Mouse (Mus musculus): ENCODE results near the gene Mbd4.

Gene Mbd4

DNA sequence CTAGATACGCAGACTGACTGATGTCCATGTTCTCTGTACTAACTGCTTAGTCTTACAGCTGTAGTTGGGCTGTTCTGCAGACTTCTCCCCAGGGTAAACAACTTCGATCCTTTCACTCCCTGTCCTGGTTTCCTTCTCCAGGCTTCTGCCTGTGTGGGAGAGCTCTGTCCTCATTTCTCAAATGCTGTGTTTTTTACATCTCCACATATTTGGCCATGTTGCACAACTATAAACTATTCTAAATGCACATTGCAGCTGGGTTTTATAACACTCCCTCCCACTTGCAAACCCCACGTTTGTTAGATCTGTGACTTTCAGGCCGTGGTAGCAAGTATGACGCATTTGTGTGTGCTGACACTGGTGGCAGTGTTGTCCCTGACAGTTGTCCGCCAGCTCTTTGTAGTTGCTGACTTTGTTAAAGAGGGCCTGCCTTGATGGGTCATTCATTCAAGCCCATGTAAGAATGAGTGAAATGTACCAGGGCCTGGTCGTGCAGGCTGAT is 10.2 kb upstream of the Mbd4 start:
- no peak for ATAC-seq (ENCODE audit: insufficient number of reproducible peaks, low FRiP score, low TSS enrichment)

DNA sequence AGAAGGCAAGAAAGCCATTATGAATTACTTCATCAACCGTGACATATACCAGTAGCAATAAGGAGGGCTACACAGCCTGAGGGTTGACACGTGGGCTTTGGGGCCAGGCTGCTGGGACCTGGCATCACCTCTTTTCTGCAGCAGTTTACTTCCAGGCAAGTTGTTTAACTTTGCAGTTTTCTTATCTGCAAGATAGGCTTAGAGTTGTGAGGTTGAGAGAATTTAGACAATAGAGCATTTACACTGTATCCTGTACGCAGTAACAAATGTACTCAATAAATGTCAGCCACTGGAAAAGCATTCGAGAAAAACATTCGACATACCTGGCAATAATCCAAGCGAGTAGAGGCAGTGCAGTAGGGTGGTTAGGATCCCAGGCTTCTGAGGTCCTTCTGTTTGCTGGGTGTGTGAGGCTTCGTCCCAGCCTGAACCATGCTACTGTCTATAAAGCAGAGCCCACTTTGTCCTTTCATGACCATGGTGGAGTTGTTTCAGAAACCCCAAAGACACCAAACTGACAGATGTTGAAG is 6.9 kb upstream of the Mbd4 start:
- ATAC-seq (ENCODE audit: insufficient number of reproducible peaks, low FRiP score, low TSS enrichment), result no peak

DNA sequence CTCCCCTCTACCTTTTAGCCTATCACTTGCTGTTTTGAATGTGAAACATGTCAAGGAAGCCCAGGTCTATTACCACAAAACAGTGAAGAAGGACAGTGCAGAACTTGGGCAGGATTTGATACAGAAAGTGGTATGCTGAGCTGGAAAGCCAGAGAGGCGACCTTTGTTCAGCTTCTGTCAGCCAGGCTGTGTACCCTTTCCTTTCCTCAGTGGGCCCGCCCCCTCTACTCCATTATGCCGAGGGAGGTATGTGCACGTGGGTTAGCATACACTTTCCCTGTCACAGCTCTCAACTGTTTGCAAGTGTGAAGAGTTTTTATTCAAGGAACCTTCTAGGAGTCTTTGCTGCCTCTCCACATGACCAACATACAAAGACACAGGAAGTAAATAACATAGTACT is 6.1 kb upstream of the Mbd4 start:
- ATAC-seq (ENCODE audit: insufficient number of reproducible peaks, low FRiP score, low TSS enrichment), result no peak

DNA sequence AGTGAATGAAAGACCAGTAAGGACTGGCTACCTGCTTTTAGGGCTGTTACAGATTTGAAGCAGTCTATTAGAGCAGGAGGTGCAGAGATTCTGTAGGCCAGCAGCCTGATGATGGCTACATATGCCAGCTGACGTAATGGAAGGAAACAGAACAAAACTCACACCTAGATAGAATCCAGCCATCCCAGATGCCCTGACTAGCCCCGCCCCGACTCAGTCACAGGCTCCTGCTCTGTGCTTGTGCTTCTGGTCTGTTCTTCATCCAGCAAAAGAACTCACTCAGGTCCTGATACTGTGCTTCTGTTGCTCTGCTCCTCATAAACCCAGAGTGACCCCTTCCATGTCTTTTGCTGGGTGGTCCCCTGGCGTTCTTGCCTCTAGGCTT is 3.2 kb upstream of the Mbd4 start:
- no peak for ATAC-seq (ENCODE audit: insufficient number of reproducible peaks, low FRiP score, low TSS enrichment)

DNA sequence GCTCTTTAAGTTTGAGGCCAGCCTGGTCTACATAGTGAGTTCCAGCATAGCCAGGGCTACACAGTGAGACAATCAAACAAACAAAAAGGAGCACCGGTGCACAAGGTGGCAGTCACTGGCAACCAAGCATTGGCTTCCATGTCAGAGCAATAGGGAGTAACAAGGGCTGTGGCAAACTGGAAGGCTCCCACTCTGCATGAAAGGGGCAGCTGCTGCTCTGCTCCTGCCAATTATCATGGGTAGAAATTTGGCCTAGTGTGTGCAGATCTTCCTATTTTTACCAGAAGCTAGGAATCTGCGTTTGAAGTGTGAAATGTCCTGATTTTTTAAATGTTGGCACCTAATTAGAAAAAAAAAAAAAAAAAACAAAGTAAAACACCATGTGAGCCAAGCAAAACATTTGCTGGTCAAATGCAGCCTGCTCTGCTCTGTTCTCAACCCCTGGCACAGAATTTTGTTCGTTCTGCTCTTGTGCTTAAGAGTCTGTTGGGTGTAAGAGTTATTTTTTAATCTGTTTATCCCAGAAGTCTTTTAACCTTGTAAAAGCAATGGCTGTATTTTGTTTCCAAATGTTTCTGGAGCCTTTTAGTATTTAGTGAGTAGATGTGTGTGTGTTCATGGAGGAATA is 2.7 kb upstream of the Mbd4 start:
- ATAC-seq (ENCODE audit: insufficient number of reproducible peaks, low FRiP score, low TSS enrichment), result no peak

DNA sequence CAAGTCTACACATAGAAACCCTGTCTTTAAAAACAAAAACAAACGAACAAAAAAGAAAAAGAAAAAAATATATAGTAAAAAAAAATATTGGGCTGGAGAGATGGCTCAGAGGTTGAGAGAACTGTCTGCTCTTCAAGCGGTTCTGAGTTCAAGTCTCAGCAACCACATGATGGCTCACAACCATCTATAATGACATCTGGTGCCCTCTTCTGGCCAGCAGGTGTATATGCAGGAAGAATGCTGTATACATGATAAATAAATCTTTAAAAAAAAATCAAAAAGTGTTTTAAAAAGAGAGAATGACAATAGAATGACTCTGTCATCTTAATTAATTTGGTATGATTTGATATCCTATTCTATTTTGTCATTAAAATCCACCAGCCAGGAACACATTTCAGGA is 1.3 kb upstream of the Mbd4 start:
- no peak for ATAC-seq (ENCODE audit: insufficient number of reproducible peaks, low FRiP score, low TSS enrichment)

DNA sequence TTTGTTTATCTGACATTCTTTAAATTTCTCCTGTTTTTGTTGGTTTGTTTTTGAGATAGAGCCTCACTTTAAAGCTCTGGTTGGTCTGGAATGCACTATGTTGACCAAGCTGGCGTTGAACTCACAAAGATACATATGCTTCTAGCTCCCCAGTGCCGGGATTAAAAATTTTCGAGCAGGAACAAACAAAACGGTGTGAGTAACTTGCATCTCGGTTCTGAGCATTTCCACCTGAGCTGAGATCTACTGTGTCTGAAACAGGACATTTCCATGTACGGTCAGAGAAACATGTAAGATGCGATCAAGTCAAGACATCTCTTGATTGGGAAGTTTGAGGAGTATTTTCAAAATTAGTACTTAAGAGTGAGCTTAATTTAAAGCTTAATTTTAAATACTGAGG is 814 bp upstream of the Mbd4 start:
- ATAC-seq (ENCODE audit: insufficient number of reproducible peaks, low FRiP score, low TSS enrichment), result no peak

DNA sequence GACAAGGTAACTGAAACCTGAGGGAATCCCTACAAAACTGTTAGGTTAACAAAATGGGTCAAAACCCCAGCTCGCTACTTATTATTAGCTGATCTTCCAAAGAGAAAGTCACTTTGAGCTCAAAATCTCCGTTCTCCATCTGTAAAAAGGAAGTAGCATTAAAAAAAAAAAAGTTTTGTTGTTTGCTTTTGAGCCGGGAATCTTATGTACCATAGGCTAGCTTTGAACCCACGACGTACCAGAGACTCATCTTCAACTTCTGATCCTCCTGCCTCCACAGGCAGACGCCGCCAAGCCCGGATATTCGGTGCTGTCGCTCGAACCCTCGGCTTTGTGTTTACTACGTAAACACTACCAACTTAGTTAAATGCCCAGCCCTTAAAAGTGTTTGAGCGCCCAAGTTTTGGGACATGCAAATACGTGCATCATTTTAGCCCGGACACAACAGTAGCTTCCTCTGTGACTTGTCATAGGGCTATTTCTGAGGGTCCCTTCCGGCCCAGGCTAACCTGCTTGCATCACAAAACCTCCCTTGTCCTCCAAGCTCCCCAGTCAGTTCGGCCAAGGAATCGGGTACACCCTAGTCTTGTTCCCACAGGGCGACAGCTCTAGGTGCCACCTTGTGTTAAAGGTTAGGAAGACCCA is 603 bp downstream of the Mbd4 start:
- no peak for ATAC-seq (ENCODE audit: insufficient number of reproducible peaks, low FRiP score, low TSS enrichment)

DNA sequence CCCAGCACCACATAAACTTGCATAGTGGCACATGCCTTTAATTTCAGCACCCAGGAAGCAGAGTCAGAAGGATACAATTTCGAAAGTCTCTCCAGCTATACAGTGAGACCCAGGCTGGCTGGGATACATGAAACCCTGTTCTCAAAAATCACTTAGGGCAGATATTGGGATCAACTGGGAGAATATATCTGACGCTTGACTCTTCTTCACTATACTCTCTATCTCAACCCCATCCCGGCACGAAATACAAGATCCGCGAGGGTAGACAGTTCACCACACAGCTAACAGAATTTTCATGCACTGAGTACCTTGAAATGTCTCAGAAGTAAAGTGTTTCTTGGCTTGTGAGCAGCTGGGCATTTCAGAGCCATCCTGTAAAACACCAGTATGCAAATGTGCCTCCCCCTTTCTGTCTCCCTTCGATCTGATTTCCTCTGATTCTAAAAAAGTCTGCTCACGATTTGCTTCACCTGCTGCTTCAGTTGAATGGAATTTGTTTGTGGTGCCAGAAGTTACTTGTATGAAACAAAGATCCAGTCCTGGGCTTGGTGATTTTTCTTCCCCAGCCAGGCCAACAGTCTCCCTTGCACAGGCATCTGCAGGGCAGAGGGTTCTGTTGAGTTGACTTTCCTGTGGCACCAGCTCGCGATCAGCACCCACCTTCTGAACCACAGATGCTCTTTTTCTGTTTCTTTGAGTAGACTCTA is 4.4 kb downstream of the Mbd4 start:
- ATAC-seq (ENCODE audit: insufficient number of reproducible peaks, low FRiP score, low TSS enrichment), result no peak

DNA sequence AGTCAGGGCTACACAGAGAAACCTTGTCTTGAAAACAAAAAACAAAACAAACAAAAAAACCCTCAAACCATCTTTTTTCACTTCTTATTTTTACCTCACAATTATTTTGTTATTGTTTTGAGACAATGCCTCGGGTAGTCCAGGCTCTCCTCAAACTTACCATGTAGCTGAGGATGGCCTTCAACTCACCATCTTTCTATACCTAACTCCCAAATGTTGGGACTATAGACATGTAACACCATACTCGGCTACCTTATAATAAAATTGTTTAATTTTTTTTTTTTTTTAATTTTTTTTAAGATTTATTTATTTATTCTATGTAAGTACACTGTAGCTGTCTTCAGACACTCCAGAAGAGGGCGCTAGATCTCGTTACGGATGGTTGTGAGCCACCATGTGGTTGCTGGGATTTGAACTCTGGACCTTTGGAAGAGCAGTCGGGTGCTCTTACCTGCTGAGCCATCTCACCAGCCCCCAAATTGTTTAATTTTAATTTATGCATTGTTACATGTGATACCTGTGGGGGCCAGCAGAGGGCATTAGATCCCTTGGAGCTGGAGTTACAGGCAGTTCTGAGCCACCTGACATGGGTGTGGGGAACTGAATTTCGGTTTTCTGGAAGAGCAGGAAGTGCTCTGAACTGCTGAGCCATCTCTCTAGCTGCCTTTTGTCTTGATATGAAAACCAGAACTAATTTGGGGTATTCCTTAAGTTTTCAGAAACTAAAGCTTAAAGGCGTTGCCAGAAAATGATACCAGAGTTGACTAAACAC is 6.3 kb downstream of the Mbd4 start:
- ATAC-seq (ENCODE audit: insufficient number of reproducible peaks, low FRiP score, low TSS enrichment), result 0 out of 2 replicates have a peak, but pooled peaks have one; percentile 31

DNA sequence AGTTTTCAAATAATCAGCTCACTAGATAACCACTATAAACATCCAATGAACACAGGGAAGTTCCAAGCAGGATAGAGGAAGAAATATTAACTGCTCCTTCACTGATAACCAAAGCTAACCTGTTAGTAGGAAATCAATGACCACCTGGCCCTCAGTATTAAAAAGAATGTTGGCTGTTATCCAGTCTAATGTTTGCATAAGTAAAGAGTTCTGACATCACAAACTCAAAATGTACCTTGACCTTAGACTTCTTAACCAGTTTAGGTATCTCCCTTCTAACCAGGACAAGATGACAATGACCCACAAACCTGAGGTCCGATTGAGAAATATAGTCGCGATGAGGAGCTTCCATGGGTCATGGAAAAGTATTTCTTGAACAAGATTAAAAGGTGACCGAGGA is 8.2 kb downstream of the Mbd4 start:
- no peak for ATAC-seq (ENCODE audit: insufficient number of reproducible peaks, low FRiP score, low TSS enrichment)

DNA sequence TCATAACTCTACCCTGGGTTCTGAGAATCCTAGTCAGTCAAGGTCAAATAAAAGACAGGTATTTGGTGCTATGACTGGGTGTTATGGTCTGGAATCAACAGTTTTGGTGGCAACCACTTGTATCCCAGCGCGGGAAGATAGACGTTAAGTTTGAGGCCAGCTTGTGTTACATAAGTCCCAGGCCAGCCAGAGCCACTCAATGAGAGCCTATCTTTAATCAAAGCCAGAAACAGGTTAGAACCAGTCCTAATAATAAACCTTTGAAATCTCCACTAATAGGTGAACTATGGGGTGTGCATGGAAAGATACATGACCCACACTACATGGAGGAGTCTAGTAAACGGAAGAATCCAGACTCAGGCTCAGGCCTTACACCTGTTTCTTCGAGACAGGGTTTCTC is 14.4 kb downstream of the Mbd4 start:
- no peak for ATAC-seq (ENCODE audit: insufficient number of reproducible peaks, low FRiP score, low TSS enrichment)

DNA sequence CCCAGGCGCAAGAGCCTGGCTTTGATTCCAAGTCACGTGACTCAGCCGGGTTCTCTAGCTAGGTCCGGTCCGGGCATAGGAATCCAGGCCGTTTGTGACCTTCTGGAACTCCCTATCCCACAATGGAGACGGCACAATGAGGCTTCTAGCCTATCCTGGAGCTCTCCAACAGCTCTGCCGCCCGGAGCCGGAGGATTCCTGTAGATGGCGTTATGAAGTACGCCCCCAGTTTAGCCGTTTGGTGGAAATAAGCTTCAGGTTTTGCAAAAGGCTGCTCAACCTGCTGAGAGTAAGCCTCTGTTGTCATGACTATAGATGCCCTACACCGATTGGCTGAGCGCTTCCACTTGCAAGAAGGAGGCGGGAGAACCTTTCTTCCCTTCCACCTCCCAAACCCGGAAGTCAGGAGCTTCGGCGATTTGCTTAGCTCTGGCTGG is 15.0 kb downstream of the Mbd4 start, which contains the start of gene Efcab12:
Gene Efcab12 (minus strand): TSS at position 252 of the 437 bp plus-strand sequence.
- peak; percentile 97 for ATAC-seq (ENCODE audit: insufficient number of reproducible peaks, low FRiP score, low TSS enrichment)

DNA sequence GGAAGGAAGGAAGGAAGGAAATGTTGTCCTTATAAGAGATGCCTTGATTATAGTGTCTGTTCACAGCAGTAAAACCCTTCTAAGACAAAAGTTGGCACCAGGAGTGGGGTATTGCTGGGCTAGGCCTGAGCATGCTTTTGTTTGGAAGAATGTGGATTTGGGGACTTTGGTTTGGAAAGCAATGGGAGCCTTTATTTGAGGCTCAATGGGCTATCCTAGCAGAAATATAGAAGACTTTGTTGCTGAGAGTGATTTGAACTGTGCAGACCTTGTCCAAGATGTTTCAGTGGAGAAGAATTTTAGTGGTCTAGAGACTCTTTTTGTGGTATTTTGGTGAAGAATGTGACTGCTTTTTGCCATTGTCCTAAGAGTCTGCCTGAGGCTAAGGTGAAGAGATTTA is 19.3 kb downstream of the Mbd4 start:
- ATAC-seq (ENCODE audit: insufficient number of reproducible peaks, low FRiP score, low TSS enrichment), result no peak

DNA sequence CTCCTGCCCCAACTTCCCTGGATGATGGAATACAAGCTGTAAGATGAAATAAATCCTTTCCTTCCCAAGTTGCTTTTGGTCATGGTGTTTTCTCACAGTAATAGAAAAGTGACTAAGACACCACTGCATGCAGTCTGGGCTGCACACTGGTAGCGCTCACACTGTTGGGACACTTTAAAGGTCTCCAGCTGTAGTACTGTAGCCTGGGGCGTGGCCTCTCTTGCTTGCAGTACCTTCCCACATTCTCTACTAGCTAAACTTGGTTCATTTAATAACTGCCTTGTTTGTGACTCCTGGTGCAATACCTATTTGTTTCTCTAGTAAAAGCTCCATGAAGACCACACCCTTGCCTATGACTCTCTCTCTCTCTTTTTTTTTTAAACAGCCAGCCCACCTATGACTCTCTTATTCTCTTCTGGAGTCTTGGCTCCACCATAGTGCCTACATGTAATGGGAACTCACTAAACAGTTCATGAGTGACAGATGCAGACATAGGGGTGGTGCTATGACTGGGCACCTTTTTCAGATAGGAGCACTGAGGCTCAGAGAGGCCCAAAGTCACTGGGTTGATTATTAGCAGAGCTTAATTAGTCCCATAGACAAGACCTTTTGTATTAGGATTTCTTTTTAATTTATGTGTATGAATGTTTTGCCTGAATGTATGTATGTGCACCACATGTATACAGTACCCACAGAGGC is 20.9 kb downstream of the Mbd4 start:
- no peak for ATAC-seq (ENCODE audit: insufficient number of reproducible peaks, low FRiP score, low TSS enrichment)

DNA sequence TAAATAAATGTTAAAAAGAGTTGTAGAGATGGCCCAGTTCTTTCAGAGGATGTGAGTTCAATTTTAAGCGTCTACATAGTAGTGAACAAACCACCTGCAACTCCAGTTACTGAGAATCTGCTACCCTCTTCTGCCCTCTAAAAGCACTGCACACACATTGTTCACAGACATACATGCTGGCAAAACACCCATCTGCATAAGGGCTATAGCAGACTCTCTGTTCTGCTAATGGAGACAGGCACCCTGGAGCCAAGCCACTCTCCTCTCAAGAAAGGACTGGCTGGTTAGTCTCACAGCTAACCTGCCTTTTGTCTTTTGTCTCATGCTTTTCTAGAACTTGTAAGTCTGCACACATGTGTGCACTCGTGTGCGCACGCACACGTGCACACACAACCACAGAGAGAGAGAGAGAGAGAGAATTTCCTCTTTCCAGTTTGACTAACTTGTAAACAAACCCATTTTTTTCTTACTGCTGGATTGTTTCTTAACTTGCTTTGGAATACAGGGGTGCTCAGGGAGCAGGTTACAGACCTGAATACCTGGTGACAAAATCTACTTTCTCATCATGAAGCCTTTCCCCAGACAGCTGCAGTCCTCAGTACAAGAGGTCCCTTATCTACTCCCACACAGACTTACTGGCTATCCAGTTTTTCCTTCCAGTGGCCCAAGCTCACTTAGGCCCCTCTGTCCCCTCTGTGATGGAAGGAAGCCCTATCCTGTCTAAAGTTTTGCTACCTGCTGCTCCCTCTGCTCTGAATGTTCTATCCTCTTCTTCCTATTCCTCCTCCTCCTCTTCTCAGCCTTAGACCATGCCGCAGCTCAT is 22.2 kb downstream of the Mbd4 start:
- no peak for ATAC-seq (ENCODE audit: insufficient number of reproducible peaks, low FRiP score, low TSS enrichment)

DNA sequence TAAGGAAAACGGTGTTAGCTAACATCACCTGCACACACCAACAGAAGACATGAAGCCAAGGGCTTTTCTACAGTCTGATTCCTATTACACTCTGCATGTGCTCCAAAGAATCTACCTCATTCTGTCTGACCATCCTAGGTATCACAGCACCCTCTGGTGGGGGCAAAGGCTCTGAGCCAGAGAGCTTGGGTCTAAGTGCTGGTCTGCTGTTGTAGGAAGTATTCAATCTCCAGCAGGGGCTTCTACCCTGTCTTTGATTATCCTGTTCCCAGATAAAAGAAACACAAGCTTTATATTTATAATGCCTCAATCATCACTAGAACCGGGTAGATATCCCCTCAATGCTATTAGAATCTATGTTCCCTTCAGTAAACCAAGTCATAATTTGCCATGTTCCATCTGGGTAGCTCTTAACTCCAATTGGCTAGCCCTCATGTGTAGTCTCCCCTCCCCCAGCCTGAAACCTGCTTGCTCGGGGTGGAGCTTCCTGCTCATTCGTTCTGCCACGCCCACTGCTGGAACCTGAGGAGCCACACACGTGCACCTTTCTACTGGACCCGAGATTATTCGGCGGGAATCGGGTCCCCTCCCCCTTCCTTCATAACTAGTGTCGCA is 29.2 kb downstream of the Mbd4 start:
- peak; percentile 76; the same call in 1 of the 2 replicates for ATAC-seq (ENCODE audit: insufficient number of reproducible peaks, low FRiP score, low TSS enrichment)

DNA sequence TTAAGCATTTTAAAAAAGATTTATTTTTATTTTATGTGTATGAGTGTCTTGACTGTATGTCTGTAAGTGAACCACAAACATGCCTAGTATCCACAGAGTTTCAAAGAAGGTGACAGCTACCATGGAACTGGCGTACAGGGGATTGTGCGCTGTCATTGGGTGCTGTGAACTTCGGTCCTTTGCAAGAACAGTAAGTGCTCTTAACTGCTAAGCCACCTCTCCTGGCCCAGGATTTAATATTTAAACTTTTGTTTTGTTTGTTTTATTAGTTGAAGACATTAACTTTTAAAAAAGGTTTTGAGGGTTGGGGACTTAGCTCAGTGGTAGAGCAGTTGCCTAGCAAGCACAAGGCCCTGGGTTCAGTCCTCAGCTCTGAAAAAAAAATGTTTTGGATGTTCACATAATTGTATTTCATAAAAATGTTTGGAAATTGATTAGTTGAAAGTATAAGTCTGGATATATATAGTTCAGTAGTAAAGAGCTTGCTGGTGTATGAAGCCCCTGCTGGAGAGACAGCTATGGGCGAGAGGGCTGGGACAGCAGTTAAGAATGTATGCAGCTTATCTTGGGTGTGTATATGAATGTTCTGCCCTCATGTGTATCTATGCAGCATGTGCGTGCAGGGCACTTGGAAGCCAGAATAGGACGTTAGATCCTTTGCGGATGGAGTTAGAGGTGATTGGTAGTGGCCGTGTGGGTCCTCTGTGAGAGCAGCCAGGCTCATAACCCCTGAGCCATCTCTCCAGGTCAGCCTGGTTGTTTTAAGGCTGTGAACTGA is 31.8 kb downstream of the Mbd4 start:
- no peak for ATAC-seq (ENCODE audit: insufficient number of reproducible peaks, low FRiP score, low TSS enrichment)

Measured in cerebellum, adult (tissue).